Mouse (Mus musculus) urinary bladder, adult 18-20 months (tissue): ENCODE data around the gene Chd5.

ENCODE experiments used
- DNase-seq, 2 experiments: peaks; one replicate each; pipeline ENCODE4 v3.0.0; 2022; ENCODE audit warnings: low spot score in 2 of 2, mixed read lengths in 2 of 2

Chd5 gene

DNA sequence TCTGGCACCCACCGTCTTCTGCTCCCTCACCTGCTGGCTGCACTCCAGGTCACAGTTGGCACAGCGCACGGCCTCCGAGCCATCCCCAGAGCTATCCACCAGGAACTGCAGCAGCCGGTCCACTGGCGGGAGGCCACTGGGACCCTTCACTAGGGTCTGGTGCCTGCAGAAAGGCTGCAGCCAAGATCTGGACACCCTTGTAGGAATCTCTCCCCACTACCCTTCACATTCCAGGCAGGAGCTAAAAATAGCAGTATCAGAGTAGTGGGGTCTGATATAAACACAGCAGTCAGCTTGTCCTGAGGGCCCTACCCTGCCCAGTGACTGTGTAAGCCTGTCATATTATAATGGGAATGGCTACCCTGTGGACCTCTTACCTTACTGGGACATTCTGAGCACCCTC is 20.8 kb upstream of the Chd5 start:
- DNase-seq, result no peak

DNA sequence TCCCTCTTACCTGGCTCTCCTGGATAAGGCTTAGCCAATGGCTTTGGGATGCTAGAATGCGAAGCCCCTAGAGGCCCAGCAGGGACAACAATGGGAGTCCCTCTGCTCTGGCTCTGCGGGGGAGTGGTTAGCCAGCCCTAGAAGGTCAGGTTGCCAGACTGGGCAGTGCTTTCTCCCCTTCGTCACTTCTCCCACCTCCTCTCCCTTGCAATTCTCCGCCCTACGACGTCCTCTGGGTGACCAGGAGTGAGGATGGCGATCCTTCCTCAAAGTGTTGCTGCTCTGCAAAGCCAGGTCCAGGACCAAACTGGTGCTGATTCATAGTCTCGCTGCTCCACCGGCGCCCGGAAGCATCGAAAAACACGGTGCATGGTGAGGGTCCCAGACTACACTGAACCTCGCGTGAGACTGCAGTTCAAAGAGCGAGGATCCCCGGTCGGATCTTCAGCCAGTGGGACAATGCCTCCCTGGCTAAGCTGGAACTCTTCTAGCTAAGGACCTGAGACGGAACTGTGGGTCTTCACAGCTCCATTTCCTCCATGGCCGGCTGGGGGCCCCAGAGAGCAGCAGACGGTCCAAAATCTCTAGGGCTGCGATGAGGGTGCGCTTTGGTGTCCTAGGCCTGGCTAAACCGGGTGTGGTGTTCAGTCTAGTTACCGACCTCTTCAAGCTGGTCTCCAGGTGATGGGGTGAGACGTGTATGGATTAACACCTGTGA is 19.8 kb upstream of the Chd5 start, which contains the start of gene Rnf207:
Gene Rnf207 (minus strand): TSS at position 477 of the 718 bp plus-strand sequence.
- peak; percentile 22 to 50 for DNase-seq

DNA sequence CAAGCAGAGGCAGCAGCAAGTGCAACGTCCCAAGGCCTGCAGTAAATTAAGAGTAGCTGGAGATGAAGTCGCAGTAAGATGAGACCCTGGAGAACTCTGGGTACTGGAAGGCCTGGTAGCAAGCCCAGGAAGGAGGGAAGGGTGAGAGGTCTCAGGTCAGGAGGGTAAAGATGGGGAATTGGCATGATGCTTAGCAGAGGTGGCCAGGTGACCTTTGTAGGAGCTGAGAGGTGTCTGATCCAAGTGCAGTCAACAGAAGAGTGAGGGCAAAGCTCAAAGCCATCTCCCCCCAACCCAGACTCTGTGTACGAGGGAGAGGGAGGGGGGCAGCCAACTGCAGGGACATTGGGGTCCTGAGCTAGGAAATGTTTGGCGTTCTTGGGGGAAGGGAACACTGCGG is 17.0 kb upstream of the Chd5 start:
- no peak for DNase-seq

DNA sequence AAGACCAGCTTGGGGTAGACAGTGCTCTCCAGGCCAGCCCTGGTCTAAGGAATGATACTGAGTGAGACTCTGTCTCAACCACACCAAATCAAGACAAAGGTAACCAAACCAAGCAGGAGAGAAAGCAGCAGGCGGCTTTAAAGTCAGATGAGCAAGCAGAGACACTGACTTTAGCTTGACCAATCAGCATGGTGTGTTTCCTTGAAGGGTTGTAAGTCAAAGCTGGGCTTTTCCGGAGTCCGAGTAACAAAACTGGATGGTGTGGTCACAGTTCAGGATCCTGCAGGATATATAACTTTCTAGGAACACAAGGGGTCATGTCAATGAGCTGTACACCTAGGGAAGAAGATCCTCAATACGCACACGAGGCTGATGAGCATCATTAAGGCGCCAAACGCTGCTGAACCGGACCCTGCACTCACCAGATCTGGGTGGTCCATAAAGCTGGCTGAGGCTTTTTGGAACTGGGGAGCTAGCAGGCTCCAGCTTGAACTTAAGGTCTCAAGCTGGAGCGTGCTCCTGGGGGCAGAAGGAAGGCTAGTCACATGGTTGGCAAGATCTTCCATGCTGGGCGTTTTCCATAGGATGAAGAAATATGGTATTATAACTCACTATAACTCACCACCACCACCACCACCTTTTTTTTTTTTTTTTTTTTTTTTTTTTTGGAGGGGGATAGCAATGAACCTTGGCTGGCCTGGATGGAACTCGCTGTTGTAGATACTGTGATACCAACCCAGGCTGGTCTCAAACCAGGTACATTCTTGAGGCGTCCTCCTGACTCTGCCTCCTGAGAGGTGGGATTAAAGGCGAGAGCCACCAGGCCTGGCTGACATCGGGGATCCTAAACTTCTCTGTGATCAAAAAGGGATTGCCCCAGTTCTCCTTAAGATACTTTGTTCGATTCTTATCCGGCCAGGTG is 13.5 kb upstream of the Chd5 start:
- DNase-seq, result no peak

DNA sequence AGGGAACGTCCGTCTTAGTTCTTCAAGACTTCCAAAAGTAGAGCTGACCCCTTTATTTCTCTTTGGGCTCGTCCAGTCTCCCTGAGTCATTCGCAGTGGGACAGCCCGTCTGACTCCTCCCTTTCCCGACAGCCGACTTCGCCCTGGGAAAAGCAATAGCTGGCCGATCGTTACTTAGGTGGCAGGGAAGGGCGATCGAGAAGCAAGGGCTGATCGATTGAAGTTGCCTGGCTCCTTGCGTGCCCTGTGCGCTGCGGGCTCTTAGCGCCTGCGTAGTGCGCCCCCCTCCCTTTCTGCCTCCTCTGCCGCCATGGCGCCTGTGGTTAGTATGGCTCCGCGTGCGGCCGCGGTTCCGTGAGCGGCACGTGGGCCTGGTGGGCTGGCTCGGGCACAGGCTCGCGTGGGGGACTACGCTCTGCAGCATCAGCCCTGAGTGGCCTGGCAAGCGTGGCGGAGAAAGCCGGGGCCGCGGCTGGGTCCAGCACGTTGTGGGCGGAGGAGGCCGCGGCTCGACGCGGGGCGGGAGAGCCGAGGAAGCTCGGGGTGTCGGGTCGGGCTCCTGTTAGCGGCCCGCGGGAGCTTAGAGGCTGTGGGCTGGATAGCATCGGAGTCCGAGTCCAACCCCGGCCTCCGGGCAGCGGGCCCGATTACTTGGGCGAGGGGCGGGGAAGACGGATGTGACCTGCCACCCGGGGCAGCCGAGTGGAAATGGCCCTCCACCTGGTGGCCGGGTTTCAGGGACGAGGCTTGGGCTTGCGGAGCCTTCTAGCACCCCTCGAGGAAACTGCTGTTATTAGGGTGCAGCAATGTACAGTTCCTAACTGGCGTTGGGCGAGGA is 12.7 kb upstream of the Chd5 start, which contains the start of gene Rpl22:
Gene Rpl22 (plus strand): TSS at position 169 of the 838 bp plus-strand sequence.
- peak; percentile 67 to 95 for DNase-seq

DNA sequence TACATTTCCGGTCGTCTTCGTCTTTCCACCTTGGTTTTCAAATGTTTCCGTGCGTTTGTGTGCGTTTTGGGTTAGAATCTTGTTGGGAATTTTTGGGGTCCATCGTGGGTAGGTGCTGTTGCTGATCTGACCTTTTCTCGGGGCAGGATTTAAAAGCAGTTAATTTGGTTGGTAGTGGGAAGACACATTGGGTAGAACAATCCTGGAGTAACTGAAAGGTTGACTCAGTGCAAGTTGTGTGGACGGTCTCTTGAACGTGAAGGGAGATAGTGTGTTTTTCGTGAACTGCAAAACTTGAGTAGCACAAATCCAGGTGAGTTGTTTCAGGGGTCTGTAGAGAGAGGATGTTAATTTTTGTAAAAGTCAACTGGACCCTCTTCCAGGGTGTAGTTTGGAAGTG is 11.9 kb upstream of the Chd5 start:
- no peak for DNase-seq

DNA sequence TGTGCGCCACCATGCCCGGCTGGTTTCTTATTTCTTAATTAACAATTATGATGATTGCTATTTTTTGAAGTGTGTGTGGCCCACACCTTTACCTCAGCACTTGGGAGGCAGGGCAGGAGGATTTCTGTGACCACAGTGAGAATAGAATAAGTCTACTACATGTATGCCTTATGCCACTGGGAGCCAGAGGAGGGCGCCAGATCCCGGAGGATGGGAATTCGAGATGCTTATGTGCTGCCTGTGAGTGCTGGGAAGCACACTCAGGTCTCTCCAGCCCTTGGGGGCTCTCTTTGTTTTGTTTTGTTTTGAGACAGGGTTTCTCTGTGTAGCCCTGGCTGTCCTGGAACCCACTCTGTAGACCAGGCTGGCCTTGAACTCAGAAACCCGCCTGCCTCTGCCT is 9.8 kb upstream of the Chd5 start:
- no peak for DNase-seq

DNA sequence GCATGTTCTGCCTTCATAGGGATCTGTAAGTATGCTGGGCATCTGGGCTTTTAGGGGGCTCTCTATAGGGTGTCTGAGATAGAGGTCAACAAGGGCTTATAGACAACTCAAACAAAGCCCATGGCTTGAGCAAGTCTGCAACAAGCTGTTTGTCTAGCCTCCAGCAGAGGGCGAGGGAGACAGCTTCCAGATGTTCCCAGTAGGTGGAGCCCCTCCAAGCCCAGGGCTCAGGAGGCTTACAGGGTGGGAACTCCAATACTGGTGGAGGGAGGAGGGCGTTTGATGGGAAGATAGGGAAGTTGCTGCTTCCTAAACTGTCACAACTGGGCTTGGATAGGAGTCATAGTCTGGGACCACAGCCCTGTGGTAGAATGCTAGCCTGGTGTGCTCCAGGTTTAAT is 5.5 kb upstream of the Chd5 start:
- peak; percentile 45 to 66 for DNase-seq

DNA sequence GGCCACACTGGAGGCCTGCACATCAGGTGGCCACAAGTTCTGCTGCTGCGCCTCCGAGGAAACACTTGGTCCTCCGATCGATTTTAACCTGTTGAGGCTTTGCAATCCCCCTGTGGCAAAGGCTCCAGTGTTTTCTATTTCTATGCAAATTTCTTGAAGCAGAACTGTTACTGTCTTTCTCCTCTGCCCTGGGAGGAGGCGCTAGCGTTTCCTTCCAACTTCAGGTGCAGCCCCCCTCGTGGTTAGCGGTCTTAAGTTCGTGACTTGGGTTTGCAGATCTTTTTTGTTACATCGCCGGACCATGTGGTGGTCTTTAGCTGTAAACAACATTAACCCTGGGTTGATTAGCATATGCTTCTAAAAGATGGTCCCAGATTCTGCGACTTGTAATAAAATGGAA is 4.9 kb upstream of the Chd5 start:
- no peak for DNase-seq

DNA sequence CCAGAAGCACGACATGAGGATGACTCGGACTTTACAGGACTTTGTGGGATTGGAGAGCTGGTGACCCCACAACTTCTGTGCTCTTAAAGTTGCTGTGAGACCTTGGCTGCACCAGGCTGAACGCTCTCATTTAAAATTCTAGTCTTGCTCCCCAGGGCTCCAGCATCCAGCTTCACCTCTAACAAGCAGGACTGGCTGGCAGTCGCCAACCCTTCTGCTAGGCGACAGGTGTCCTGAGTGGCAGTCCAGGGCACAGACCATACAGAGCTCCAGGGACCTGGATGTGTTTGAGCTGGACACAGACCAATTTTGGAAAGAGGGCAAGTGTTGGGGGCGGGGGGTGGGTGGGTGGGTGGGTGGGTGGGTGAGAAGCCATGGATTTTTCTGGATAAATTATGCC is 679 bp upstream of the Chd5 start:
- no peak for DNase-seq

DNA sequence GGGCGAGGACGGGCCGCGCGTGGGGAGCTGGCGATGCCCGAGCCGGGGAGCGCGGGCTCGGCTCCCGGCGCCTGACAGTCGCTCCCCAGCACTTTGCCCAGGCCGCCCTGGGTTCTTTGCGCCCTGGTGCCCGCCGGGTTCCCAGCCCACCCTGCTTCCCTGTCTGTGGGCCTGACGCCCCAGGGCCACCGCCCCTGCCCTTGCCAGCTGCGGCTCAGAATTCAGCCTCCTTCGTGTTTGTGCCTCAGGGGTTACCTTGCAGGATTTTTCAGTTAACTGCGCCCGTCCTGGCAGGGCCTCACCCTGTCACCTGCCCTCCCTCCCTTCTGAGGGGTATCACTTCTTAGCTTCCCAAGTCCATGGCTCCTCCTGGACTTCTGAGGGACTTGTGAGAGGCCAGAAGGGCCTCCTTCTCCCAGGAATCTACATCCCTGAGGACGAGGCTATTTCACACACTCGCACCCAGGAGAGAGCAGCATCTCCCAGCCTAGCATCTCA is 891 bp downstream of the Chd5 start:
- no peak for DNase-seq

DNA sequence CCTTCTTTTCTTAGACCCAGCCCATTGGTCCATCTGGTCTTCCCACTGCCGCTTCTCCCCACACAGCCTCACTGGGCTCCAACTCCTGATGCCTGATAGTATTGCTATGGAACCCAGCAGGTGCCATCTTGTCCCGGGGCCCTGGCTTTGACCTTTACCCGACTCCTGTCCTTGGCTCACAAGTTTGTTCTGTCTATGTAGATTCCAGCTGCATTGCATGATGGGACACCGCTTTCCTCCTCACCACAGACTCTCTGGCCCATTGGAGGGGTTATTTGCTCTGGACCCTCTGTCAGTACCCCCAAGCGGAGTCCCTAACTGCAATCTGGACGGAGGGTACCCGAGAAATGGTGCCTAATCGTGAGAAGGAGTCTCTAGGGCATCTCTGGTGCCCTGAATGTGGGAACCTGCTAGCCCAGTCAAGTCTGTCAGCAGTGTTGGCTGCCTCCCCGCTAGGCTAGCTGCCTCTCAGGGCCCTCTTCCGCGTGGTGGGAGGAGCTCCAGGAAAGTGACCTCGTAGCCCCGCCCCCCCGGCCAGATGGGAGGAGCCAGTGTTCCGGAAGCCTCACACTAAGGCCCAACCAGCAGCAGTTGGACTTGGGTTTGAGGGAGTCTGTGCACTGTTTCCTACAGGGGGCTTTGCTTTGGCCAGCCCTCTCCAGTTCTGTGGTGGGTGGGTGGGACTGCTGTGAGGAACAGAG is 2.3 kb downstream of the Chd5 start:
- DNase-seq, result no peak

DNA sequence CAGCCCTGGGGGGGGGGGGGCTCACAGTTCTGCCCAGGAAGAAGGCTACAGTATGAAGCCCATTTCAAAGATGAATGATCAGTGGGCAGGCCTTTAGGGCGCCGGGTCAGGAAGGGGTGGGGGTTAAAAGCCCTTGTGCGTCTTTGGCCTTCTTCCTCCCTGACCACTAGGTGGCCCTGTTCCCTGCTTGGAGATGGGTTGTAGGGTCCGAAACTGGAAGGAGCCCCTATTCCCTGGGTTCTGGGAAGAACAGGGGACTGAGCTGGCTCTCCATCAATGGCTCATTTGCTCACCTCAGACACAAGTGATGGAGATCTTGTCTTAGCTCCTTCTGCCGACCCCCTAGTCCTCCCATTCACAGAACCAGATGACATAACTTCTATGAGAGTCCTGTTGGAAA is 4.8 kb downstream of the Chd5 start:
- no peak for DNase-seq

DNA sequence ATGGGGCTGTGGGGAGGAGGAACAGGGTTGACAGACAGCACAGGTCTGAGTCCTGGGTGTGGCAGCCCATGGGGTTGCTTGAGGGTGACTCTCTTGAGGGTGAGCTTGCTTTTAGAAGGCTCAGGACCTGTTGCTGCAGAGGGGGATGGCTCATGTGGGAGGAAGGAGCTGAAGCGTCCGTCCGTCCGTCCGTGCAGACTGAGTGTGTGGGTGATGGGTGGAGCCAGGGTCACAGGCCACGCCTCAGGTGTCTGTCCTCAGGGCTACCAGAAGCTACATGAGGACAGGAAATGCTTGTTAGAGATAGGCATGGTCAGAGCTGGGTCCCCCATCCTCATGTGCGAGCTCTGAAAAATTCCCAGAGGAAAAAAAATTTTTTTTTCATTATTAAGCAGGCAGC is 6.2 kb downstream of the Chd5 start:
- DNase-seq, result no peak

DNA sequence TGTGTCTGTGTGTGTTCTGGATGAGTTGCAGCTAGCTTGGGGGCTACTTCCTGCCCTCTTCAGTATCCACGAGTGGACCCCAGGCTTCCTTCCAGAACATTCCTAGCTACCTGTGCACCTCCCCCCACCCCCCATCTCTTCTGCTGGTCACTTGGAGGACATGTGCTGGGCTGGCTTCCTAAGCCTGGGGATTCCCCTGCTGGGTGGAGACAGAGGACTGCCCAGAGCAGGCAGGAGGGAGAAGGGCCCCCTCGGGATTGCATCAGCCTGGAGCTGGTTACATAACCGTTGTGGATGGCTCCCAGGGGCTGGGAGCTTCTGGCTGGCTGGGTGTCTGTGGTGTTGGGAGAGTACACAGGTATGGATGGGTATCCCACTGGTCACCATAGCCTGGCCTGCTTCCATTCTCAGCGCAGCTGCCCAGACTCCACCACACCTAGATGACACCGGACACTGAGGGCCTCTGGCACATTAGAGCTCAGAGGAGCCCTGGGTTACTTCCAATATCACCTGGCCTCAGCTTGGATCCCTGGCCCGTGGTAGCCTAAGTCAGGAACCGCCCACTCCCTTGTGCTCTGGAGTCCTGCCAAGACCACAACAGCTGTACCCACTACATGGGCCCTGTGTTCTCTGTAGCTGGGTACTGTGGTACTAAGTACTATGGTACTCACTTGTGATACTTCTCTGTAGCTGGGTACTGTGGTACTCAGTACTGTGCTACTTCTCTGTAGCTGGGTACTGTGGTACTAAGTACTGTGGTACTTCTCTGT is 6.9 kb downstream of the Chd5 start:
- DNase-seq, result peak in 1 of 2 experiments; percentile 67

DNA sequence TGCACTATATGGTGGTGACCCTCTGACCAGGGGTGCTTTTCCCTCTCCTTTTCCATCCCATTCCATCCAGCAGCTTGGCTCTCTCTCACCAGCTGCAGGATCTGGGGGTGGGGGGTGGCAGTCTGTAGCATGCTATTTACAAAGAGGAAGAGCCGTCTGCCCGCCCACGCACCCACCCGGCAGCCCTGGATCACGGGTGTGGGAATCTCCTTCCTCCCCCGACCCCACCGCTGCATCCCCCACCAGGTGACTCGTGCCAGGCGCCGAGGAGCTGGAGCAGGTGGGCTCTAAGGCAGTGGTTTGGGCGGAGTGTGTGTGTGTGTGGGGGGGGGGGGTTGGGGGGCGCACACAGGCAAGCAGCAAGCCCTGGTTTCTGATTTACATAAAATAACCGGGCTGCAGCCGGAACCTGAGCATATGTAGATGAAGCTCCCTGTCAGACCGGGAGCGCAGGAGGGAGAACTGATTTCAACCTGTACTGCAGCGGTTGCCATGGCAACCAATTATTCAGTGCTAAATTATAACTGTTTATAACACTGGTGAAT is 11.5 kb downstream of the Chd5 start:
- no peak for DNase-seq

DNA sequence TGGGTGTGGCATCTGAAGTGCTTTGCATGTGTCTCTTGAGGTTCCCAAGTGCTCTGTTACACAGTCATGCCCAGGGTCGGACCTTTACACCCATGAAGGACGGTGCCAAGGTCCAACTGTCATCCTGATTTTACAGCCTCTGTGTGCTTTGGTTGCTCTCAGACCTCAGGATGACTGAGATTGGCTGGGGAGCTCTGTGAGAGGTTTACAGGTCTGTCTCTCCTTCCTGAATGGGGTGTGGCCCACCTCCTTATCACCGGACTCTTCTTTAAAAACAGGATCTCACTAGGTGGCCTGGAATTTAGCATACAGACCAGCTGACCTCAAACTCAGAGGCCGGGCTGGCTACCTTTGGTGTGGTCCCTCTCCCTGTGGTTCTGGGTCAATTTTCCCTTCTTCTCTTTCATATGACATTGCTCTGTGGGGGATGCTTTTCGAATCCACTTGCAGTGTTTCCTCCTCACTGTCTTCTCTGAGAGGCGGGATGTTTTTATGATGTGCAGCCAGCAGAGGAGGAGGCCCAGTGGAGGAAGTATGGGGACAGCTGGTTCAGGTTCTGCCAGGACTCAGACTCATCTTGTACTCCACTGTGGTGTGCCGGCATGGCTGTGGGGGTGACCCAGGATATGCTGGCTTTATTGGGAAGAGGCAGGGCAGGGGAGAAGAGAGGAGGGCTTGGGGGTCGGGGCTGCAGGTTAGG is 12.4 kb downstream of the Chd5 start:
- DNase-seq, result no peak

DNA sequence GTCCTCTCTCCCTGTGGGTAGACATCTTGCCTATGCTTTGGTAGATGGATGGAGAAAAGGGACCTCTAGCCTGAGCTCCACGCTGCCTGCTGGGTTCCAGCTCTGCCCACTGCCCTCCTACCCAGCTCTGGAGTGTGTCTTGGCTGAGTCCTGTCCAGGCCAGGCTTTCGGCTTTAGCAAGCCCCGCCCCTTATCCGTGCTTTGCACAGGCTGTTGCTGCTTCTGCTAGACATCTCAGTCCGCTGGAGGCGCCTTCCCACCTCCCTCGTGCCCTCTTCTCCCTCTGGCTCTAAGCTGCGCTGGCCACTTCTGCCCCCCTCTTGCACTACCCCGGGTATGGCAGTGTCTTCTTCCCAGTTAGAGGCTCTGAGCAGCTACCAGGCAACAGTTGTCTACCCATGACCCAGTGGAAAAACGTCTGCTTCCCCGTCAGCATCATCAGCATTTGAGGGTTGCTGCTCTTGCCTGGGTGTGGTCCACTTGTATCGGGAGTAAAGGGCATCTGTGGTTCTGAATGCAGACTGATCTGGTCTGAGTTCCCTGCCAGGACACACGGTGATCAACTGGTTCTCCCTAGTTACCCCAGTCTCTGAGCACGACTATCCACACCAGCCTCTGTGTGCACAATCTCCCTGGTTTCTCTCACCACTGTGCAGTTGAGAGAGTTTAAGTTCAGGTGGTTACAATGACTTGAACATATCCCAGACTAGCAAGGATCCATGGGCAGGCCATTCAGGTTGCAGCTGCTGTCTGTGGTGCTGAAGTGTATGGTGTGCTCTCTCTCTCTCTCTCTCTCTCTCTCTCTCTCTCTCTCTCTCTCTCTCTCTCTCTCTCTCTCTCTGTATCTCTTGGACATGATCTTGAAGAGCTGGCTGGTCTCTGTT is 13.2 kb downstream of the Chd5 start:
- no peak for DNase-seq
